Mouse (Mus musculus) spleen, adult 2 months (tissue): ENCODE data around the gene B3gat3. TPM values are rescaled to one million over a fixed set of nuclear protein-coding genes. Genes with fewer than 3 reads are reported as not detected.

Experiments
- DNase-seq, 2 experiments: peaks; one replicate each; pipeline versions ENCODE4 v3.0.0 to v3.0.0-alpha.2; 2012 to 2021; ENCODE audit warnings: low spot score in 2 of 2, low read depth in 1 of 2
- H3K27ac ChIP-seq: fragments of 200-500 bp; 2 replicates; pipeline ENCODE4 v1.5.1; 2012; ENCODE audit warnings: low read length, inconsistent platforms; ENCODE audit not compliant: insufficient read depth
- H3K27me3 ChIP-seq: fragments of 200-500 bp; 2 replicates; pipeline ENCODE4 v1.6.1; 2012; ENCODE audit warnings: mild to moderate bottlenecking, moderate library complexity, low read length, inconsistent platforms; ENCODE audit not compliant: control insufficient read depth, insufficient read depth
- H3K36me3 ChIP-seq: fragments of 200-500 bp; 2 replicates; pipeline ENCODE4 v1.6.1; 2012; ENCODE audit warnings: mild to moderate bottlenecking, low read length, inconsistent platforms; ENCODE audit not compliant: control insufficient read depth, insufficient read depth
- H3K4me1 ChIP-seq: fragments of 200-500 bp; 2 replicates; pipeline ENCODE4 v1.6.1; 2011; ENCODE audit warnings: inconsistent platforms; ENCODE audit not compliant: control insufficient read depth, insufficient read depth, insufficient read length
- H3K4me3 ChIP-seq: fragments of 200-500 bp; 2 replicates; pipeline ENCODE4 v1.5.1; 2011; ENCODE audit warnings: mild to moderate bottlenecking, inconsistent platforms; ENCODE audit not compliant: insufficient read depth, insufficient read length; ENCODE audit errors: extremely low read depth
- CTCF ChIP-seq: fragments of 200-500 bp; IDR thresholded peaks from 2 replicates; pipeline ENCODE4 v1.5.1; 2011; ENCODE audit warnings: mild to moderate bottlenecking, inconsistent platforms; ENCODE audit not compliant: insufficient read depth, insufficient read length, insufficient replicate concordance; ENCODE audit errors: extremely low read depth
- POLR2A ChIP-seq: fragments of 200-500 bp; IDR thresholded peaks from 2 replicates; pipeline ENCODE4 v1.6.1; 2011; ENCODE audit warnings: low read depth, low read length, inconsistent platforms
- WGBS: fragments of 180-500 bp; shearing (Covaris S2); methylation state at CpG from one replicate; pipeline ENCODE4 v1.1.7; 2018; 5-methylcytosine and 5-hydroxymethylcytosine counted together
- polyA plus RNA-seq: library from polyadenylated mRNA; depleted of rRNA; stranded (reverse); fragments of >200 nt; gene quantifications from 2 replicates; pipeline ENCODE4 v1.2.3, GENCODE M21; 2012

B3gat3 gene
- polyA plus RNA-seq, 1 experiment: 86.0 TPM

- peak; percentile 60 to 87 for DNase-seq
- Histone ChIP-seq H3K36me3 (peaks cover 15% of the 10 kb centered on the region), H3K4me1 (peaks cover 17% of the 10 kb centered on the region), H3K4me3 (peak within 1 kb of the TSS; percentile 79), H3K27ac (peak within 1 kb of the TSS; percentile 89), H3K27me3 (no peaks in the 10 kb centered on the region)
- TF ChIP-seq CTCF: peak; percentile 47; the same call in 1 of the 2 replicates
- TF ChIP-seq POLR2A: peak; percentile 20
- WGBS: under 1% methylated on average over 64 of the region's 74 CpGs
Measured at GRCm38 (mm10) chr19:8929224-8930088, 9.3 kb downstream of the B3gat3 start, which contains the start of the genes Rom1 and Eml3. Rom1 (minus strand) TSS chr19:8929356. Eml3 (plus strand) TSS chr19:8929552.

- DNase-seq: no peak
- peak overlapping the region; percentile 89 for H3K27ac ChIP-seq
- H3K4me1 ChIP-seq: peaks cover 17% of the 10 kb centered on the region
- TF ChIP-seq POLR2A (no peak), CTCF (no peak)
- H3K27me3 ChIP-seq: no peaks in the 10 kb centered on the region
- WGBS: 14% methylated on average over 11 of the region's 11 CpGs
- peaks cover 17% of the 10 kb centered on the region for H3K36me3 ChIP-seq
- peak overlapping the region; percentile 79 for H3K4me3 ChIP-seq
Measured at GRCm38 (mm10) chr19:8930117-8930516, 9.9 kb downstream of the B3gat3 start.

- H3K27me3 ChIP-seq: no peaks in the 10 kb centered on the region
- no peak overlapping the region for H3K27ac ChIP-seq
- no peak for DNase-seq
- peaks cover 17% of the 10 kb centered on the region for H3K4me1 ChIP-seq
- no peak overlapping the region; the same call in 1 of the 2 replicates for H3K4me3 ChIP-seq
- WGBS: 86% methylated on average over 7 of the region's 7 CpGs
- TF ChIP-seq CTCF: no peak
- no peak for TF ChIP-seq POLR2A
- H3K36me3 ChIP-seq: peaks cover 22% of the 10 kb centered on the region
Measured at GRCm38 (mm10) chr19:8930771-8931170, 10.6 kb downstream of the B3gat3 start.

GRCm38 (mm10) chr19:8936736-8937135 is 16.6 kb downstream of the B3gat3 start:
- WGBS: 95% methylated on average over 2 of the region's 2 CpGs
- no peak overlapping the region for H3K4me3 ChIP-seq
- no peaks in the 10 kb centered on the region for H3K27me3 ChIP-seq
- no peak for TF ChIP-seq POLR2A
- no peak for TF ChIP-seq CTCF
- H3K4me1 ChIP-seq: peaks cover 7% of the 10 kb centered on the region; the same call in 1 of the 2 replicates
- no peak for DNase-seq
- H3K27ac ChIP-seq: no peak overlapping the region
- peaks cover 24% of the 10 kb centered on the region for H3K36me3 ChIP-seq

GRCm38 (mm10) chr19:8940526-8941133 is 20.5 kb downstream of the B3gat3 start:
- DNase-seq: no peak
- TF ChIP-seq CTCF (no peak), POLR2A (no peak)
- no peaks in the 10 kb centered on the region for H3K27me3 ChIP-seq
- WGBS: 88% methylated on average over 15 of the region's 15 CpGs
- H3K4me3 ChIP-seq: no peak overlapping the region
- H3K27ac ChIP-seq: no peak overlapping the region
- peaks cover 30% of the 10 kb centered on the region for H3K36me3 ChIP-seq
- peaks cover 17% of the 10 kb centered on the region for H3K4me1 ChIP-seq

GRCm38 (mm10) chr19:8941136-8941514 is 21.0 kb downstream of the B3gat3 start:
- TF ChIP-seq CTCF (no peak), POLR2A (no peak)
- 59% methylated on average over 10 of the region's 10 CpGs for WGBS
- DNase-seq: no peak
- H3K4me1 ChIP-seq: peaks cover 17% of the 10 kb centered on the region
- H3K27ac ChIP-seq: peak overlapping the region; percentile 65
- peak overlapping the region; percentile 36; the same call in 1 of the 2 replicates for H3K4me3 ChIP-seq
- peaks cover 31% of the 10 kb centered on the region for H3K36me3 ChIP-seq
- H3K27me3 ChIP-seq: no peaks in the 10 kb centered on the region
